Mouse (Mus musculus) kidney, postnatal 0 days (tissue): ENCODE measurements at regions not wholly inside any gene's neighbourhood (a gene's known extent, or its start where the extent isn't known, plus 50 kb on each side); places are given as distances from the start of the nearest gene placed in this dataset.
"Not testable (repeated sequence)": the region's sequence is repeated elsewhere in the genome, so short reads cannot be mapped to it uniquely, and the experiment has no call there.

Experiments
- ATAC-seq: fragments of 200-750 bp; cut with Nextera tagmentation; replicated peaks from 2 replicates; pipeline ENCODE4 v1.8.0; 2017; ENCODE audit warnings: low read depth, moderate number of reproducible peaks, moderate TSS enrichment, moderate library complexity; ENCODE audit not compliant: low FRiP score
- DNase-seq: peaks from one replicate; pipeline ENCODE4 v3.0.0-alpha.2; 2016; ENCODE audit warnings: low spot score
- H3K27ac ChIP-seq: fragments of 300-500 bp; sonication (generic); 2 replicates; pipeline ENCODE4 v1.5.1; 2014; ENCODE audit warnings: mild to moderate bottlenecking
- H3K27me3 ChIP-seq: fragments of 300-500 bp; sonication (generic); 2 replicates; pipeline ENCODE4 v1.6.1; 2014; ENCODE audit warnings: low read length, mixed read lengths; ENCODE audit not compliant: insufficient read depth
- H3K36me3 ChIP-seq: fragments of 300-500 bp; sonication (generic); 2 replicates; pipeline ENCODE4 v1.6.1; 2014; ENCODE audit warnings: low read length, mixed read lengths; ENCODE audit not compliant: insufficient read depth
- H3K4me1 ChIP-seq: fragments of 300-500 bp; sonication (generic); replicated peaks from 2 replicates; pipeline ENCODE4 v1.6.1; 2014; ENCODE audit warnings: antibody characterized with exemption, low read length, mixed read lengths; ENCODE audit not compliant: insufficient read depth
- H3K4me2 ChIP-seq: fragments of 300-500 bp; sonication (generic); 2 replicates; pipeline ENCODE4 v1.6.1; 2014; ENCODE audit warnings: mild to moderate bottlenecking, low read length, moderate library complexity, mixed read lengths
- H3K4me3 ChIP-seq: fragments of 300-500 bp; sonication (generic); replicated peaks from 2 replicates; pipeline ENCODE4 v1.5.1; 2014; ENCODE audit warnings: low read depth, low read length
- H3K9ac ChIP-seq: fragments of 300-500 bp; sonication (generic); 2 replicates; pipeline ENCODE4 v1.6.1; 2014; ENCODE audit warnings: low read depth, low read length
- H3K9me3 ChIP-seq: fragments of 300-500 bp; sonication (generic); replicated peaks from 2 replicates; pipeline ENCODE4 v1.6.1; 2016; ENCODE audit warnings: low read length, inconsistent platforms, mixed read lengths
- CTCF ChIP-seq: IDR thresholded peaks from 2 replicates; pipeline ENCODE4 v1.5.1; 2016; ENCODE audit warnings: antibody characterized with exemption, low read depth, mild to moderate bottlenecking, moderate library complexity
- WGBS: fragments of 180-500 bp; shearing (Covaris S2); extraction: QIAGEN DNeasy Blood & Tissue Kit; methylation state at CpG from one replicate; pipeline ENCODE4 v1.1.7; 2014; 5-methylcytosine and 5-hydroxymethylcytosine counted together

DNA sequence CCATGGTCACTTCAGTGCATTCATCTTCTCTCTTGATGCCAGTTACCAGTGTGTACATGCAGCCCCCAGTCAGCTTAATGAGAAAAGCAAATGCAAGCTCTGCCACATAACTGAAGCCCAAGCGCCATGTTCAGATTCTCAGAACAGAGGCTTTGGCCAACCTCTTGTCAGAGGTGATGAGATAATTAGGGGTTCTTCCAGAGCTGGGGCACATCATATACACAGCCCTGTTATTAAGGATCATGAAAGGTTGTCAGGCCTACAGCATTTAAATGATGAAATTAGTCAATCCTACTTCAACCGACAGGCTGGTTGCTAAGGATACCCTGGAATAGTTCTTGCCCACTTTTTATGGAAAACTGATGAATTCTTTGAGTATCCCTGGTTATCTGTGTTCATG, 255.8 kb upstream of the Irx1 start:
- DNase-seq (no peak), ATAC-seq (no peak)

DNA sequence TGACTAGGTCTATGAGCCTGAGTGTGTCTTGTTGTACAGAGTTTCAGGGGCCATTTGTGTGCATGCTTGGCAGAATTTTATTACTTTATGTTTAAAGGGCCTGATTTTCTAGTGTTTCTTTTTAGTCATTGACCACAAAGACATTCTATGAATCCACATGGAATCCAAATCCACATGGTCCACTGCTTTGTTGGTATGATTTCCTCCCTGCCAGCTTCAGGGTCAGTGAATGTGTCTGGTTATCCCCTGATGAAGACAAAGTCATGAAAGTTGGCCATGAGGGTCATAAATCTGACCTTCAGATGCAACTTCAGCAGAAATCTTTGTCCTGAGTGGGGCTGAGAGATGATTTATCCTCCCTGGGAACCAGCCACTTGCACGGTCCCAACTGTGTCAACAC, 263.6 kb upstream of the Irx1 start:
- ATAC-seq (no peak; the same call in 1 of the 2 replicates), DNase-seq (peak; percentile 23)
- Histone ChIP-seq H3K27ac (no peak overlapping the region), H3K4me1 (no peaks in the 10 kb centered on the region), H3K9ac (no peak overlapping the region), H3K4me2 (no peak overlapping the region), H3K4me3 (no peak overlapping the region), H3K36me3 (no peaks in the 10 kb centered on the region), H3K9me3 (no peaks in the 10 kb centered on the region), H3K27me3 (no peaks in the 10 kb centered on the region)
- TF ChIP-seq CTCF = no peak
- WGBS = 54% methylated on average over 1 of the region's 1 CpGs

More for the DNA sequence above, 255.8 kb upstream of the Irx1 start:
- Histone ChIP-seq H3K27ac (no peak overlapping the region), H3K9me3 (no peaks in the 10 kb centered on the region), H3K36me3 (no peaks in the 10 kb centered on the region), H3K9ac (no peak overlapping the region), H3K27me3 (no peaks in the 10 kb centered on the region), H3K4me2 (no peak overlapping the region), H3K4me3 (no peak overlapping the region), H3K4me1 (no peaks in the 10 kb centered on the region)
- 96% methylated on average over 2 of the region's 2 CpGs for WGBS
- no peak for TF ChIP-seq CTCF

DNA sequence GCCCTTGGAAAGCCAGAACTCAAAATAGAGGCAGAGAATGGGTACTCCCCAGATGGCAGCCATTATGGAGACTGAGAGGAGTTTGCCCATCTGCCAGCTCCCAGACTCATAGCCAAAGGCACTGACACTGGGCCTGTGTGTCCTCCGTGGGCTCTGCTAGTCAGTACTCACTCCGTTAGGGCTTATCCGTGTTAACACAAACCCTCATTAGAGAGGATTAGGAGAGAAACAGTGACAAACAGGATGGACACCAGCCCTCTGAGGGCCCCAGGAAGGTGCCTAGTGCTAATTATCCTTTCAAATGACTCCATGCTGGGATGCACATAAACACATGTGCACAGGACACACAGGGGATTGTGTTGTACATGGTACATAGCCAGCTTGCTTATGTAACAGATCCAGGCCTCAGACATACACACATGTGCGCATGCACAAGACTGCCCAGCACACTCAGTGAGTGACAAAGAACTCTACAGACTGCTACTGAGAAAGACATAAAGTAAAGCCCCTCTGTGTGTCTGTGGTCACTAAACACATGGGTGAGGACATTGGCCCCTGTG, 267.6 kb upstream of the Irx1 start:
- no peak for DNase-seq
- TF ChIP-seq CTCF = no peak
- no peak overlapping the region for H3K4me2 ChIP-seq
- no peaks in the 10 kb centered on the region for H3K36me3 ChIP-seq
- H3K4me1 ChIP-seq = no peaks in the 10 kb centered on the region
- no peaks in the 10 kb centered on the region for H3K9me3 ChIP-seq
- H3K4me3 ChIP-seq = no peak overlapping the region
- WGBS = 66% methylated on average over 4 of the region's 4 CpGs
- ATAC-seq = no peak
- no peaks in the 10 kb centered on the region for H3K27me3 ChIP-seq
- no peak overlapping the region for H3K9ac ChIP-seq
- H3K27ac ChIP-seq = no peak overlapping the region

DNA sequence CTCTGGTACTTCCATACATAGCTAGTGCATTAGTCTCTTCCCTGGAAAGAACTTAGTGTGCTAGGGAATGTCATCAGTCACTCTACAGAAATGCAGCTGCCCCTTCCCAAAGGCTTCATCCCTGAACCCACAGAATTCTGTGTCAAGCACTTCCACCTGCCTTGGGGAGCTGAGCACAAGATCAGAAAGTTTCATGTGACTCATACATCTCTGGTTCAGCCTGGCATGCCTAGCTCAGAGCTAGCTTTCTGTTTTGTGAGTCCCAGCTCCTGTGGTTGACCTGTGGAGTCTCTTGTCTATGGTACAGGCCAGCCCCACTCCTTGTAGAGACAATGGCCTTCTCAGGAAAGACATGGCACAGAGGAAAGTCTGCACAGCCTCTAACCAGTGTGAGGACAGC, 268.6 kb upstream of the Irx1 start:
- no peaks in the 10 kb centered on the region for H3K27me3 ChIP-seq
- no peak overlapping the region for H3K9ac ChIP-seq
- no peaks in the 10 kb centered on the region for H3K4me1 ChIP-seq
- no peak overlapping the region for H3K4me2 ChIP-seq
- no peaks in the 10 kb centered on the region for H3K36me3 ChIP-seq
- ATAC-seq (no peak), DNase-seq (no peak)
- no peaks in the 10 kb centered on the region for H3K9me3 ChIP-seq
- no peak for TF ChIP-seq CTCF
- no peak overlapping the region for H3K4me3 ChIP-seq
- H3K27ac ChIP-seq = no peak overlapping the region

- no peak overlapping the region for H3K4me2 ChIP-seq
- H3K9me3 ChIP-seq = no peaks in the 10 kb centered on the region
- H3K27me3 ChIP-seq = no peaks in the 10 kb centered on the region
- peak; percentile 12 for DNase-seq
- no peak for ATAC-seq
- 38% methylated on average over 3 of the region's 3 CpGs for WGBS
- no peak overlapping the region for H3K27ac ChIP-seq
- TF ChIP-seq CTCF = no peak
- no peak overlapping the region for H3K9ac ChIP-seq
- H3K36me3 ChIP-seq = no peaks in the 10 kb centered on the region
- no peak overlapping the region for H3K4me3 ChIP-seq
- no peaks in the 10 kb centered on the region for H3K4me1 ChIP-seq
These were observed 278.4 kb upstream of the Irx1 start for GRCm38 (mm10) chr13:72241919-72242318.

DNA sequence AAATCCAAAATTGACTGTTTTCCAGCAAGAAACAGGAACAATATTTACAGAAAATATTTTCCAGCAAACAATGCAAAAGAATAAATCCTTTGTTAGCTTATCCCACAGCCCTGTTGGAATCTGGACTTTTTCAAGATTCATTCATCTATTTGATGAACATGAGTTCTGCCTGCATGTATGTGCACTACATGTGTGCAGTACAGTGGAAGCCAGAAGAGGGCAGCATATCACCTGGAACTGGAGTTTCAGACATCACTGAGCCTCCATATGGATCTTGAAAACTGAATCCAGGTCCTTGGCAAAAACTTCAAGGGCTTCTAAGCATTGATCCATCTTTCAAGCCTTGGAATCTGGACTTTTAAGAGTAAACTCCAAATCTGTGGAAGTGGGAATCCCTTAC, 286.9 kb upstream of the Irx1 start:
- H3K9me3 ChIP-seq = no peaks in the 10 kb centered on the region
- no peaks in the 10 kb centered on the region for H3K36me3 ChIP-seq
- H3K4me3 ChIP-seq = no peak overlapping the region
- H3K27ac ChIP-seq = no peak overlapping the region
- H3K9ac ChIP-seq = no peak overlapping the region
- no peaks in the 10 kb centered on the region for H3K4me1 ChIP-seq
- H3K27me3 ChIP-seq = no peaks in the 10 kb centered on the region
- H3K4me2 ChIP-seq = no peak overlapping the region
- TF ChIP-seq CTCF = peak; percentile 15; the same call in 1 of the 2 replicates
- DNase-seq = no peak
- no peak for ATAC-seq

DNA sequence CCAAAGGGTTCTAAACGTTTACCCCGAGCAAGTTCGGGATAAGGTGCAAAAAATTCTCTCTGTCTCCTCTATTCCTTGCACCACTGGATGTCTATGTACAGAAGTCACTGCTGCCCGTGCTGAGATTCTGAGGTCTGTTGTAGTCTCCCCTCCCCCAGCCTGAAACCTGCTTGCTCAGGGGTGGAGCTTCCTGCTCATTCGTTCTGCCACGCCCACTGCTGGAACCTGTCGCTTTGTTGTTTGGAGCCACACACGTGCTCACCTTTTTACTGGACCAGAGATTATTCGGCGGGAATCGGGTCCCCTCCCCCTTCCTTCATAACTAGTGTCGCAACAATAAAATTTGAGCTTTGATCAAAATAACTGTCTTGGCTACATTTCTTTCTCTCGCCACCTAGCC, 289.7 kb upstream of the Irx1 start:
- not testable (repeated sequence) for H3K9ac ChIP-seq, H3K9me3 ChIP-seq, H3K27me3 ChIP-seq, ATAC-seq, H3K36me3 ChIP-seq, H3K4me3 ChIP-seq, H3K4me1 ChIP-seq, H3K27ac ChIP-seq, H3K4me2 ChIP-seq, DNase-seq
- 46% methylated on average over 13 of the region's 13 CpGs for WGBS
